Mouse (Mus musculus): ENCODE measurements around the gene Zap70. TPM values are rescaled to one million over a fixed set of nuclear protein-coding genes. Genes with fewer than 3 reads are reported as not detected.

The Zap70 gene
- polyA plus RNA-seq, 1 experiment from 2014 or later = 0.20 TPM

DNA sequence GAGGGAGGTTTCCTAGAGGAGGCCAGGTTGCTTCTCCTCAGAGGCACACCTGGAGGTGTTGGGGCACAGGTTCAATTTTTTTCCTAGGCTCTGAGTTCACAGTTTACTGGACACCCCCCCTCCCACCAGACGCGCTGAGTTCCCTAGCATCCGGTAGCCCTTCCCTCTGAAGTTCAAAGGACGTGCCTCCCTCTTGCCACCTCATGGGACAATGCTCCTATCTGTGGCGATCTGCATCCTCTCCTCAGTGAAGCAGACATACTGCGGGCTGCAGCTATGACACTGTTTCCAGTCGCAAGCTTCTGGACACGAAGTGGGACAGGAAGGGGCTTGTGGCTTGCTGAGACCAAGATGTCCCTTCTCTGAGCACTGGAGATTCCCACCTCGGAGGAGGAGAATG, 1.2 kb upstream of the Zap70 start:
- H3K4me2 ChIP-seq (ENCODE audit: low read length) = no peak overlapping the region
- no peaks in the 10 kb centered on the region for H3K27me3 ChIP-seq (ENCODE audit: control insufficient read depth, insufficient read depth, low read length)
- no peaks in the 10 kb centered on the region for H3K36me3 ChIP-seq (ENCODE audit: control insufficient read depth, insufficient read depth, low read length)
- H3K9ac ChIP-seq (ENCODE audit: low read length) = no peak overlapping the region
- ATAC-seq (ENCODE audit: insufficient number of reproducible peaks, insufficient read depth, low FRiP score, low read depth) = no peak
- H3K4me3 ChIP-seq (ENCODE audit: control insufficient read depth in 1 of 2, insufficient read depth in 1 of 2, low read depth in 1 of 2, low read length in 2 of 2) = no peak overlapping the region
- WGBS = 74% methylated on average over 9 of the region's 9 CpGs
- no peaks in the 10 kb centered on the region for H3K9me3 ChIP-seq (ENCODE audit: control insufficient read depth, low read length)
- no peaks in the 10 kb centered on the region for H3K4me1 ChIP-seq (ENCODE audit: control insufficient read depth in 2 of 2, insufficient read depth in 2 of 2, low read length in 2 of 2)
- no peak overlapping the region for H3K27ac ChIP-seq (replicated peaks in 1 of 2; ENCODE audit: control insufficient read depth in 1 of 2, insufficient read depth in 1 of 2, low read depth in 2 of 2, low read length in 2 of 2)

DNA sequence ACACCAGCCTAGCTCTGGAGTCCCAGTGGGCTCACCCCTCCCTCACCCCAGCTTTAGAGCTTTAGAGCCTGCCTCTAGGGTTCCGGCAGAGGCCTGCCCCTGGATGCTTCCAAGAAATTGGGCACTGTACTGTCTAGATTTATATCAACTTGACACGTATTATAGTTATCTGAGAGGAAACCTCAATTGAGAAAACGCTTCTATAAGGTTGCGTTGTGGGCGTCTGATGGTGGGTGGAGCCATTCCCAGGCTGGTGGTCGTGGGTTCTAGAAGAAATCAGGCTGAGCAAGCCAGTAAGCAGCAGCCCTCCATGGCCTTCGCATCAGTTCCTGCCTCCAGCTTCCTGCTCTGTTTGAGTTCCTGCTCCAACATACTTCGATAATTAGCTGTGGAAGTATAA, 537 bp upstream of the Zap70 start:
- Histone ChIP-seq H3K4me1 (ENCODE audit: control insufficient read depth in 2 of 2, insufficient read depth in 2 of 2, low read length in 2 of 2) (no peaks in the 10 kb centered on the region), H3K9ac (ENCODE audit: low read length) (no peak overlapping the region), H3K9me3 (ENCODE audit: control insufficient read depth, low read length) (no peaks in the 10 kb centered on the region), H3K27ac (replicated peaks in 1 of 2; ENCODE audit: control insufficient read depth in 1 of 2, insufficient read depth in 1 of 2, low read depth in 2 of 2, low read length in 2 of 2) (no peak overlapping the region), H3K27me3 (ENCODE audit: control insufficient read depth, insufficient read depth, low read length) (no peaks in the 10 kb centered on the region), H3K4me3 (ENCODE audit: control insufficient read depth in 1 of 2, insufficient read depth in 1 of 2, low read depth in 1 of 2, low read length in 2 of 2) (no peak overlapping the region), H3K36me3 (ENCODE audit: control insufficient read depth, insufficient read depth, low read length) (no peaks in the 10 kb centered on the region), H3K4me2 (ENCODE audit: low read length) (no peak overlapping the region)
- no peak for ATAC-seq (ENCODE audit: insufficient number of reproducible peaks, insufficient read depth, low FRiP score, low read depth)
- WGBS = 86% methylated on average over 8 of the region's 8 CpGs

DNA sequence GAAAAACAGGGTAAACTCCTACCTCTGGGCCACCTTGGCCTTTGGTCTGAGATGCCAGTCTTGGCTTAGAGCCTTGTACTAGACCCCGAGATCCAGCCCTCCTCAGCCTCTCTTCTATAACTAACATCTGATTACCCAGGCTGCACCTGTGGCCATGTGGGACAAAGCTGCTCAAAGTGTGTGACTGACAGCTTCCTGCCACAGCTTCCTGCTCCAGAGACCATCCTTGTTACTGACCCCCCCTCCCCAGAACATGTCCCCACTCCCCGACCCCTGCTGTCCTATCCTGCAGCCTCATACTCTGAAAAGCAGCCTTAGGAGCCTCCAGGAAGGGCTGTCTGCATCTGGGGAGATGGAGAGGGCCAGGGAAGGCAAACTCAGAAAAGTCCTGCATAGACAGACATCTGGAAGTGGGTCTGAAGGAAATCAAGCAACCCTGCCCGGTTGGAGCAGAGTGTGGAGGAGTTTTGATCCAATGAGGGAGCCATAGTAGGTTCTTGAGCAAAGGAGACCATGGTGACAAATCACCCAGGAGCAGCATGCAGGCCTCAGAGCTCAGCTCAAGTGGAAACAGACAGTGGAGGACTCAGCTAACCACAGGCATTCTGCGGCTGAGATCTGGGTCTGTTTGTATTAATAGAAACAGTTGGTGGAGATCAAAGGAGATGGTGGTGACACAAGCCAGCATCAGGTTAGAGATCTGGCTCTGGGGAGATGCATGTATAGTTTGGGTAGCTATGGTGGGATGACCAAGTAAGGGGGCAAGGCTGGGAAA, 5.0 kb downstream of the Zap70 start:
- Histone ChIP-seq H3K36me3 (ENCODE audit: control insufficient read depth, insufficient read depth, low read length) (no peaks in the 10 kb centered on the region), H3K27me3 (ENCODE audit: control insufficient read depth, insufficient read depth, low read length) (peaks cover 19% of the 10 kb centered on the region), H3K9me3 (ENCODE audit: control insufficient read depth, low read length) (no peaks in the 10 kb centered on the region), H3K4me3 (ENCODE audit: control insufficient read depth in 1 of 2, insufficient read depth in 1 of 2, low read depth in 1 of 2, low read length in 2 of 2) (no peak overlapping the region), H3K4me1 (ENCODE audit: control insufficient read depth in 2 of 2, insufficient read depth in 2 of 2, low read length in 2 of 2) (peaks cover 4% of the 10 kb centered on the region in 2 experiments; a peak in 3 of 4 replicates), H3K27ac (replicated peaks in 1 of 2; ENCODE audit: control insufficient read depth in 1 of 2, insufficient read depth in 1 of 2, low read depth in 2 of 2, low read length in 2 of 2) (no peak overlapping the region), H3K9ac (ENCODE audit: low read length) (no peak overlapping the region), H3K4me2 (ENCODE audit: low read length) (no peak overlapping the region)
- whole genome bisulfite sequencing = 44% methylated on average over 4 of the region's 4 CpGs
- no peak for ATAC-seq (ENCODE audit: insufficient number of reproducible peaks, insufficient read depth, low FRiP score, low read depth)

DNA sequence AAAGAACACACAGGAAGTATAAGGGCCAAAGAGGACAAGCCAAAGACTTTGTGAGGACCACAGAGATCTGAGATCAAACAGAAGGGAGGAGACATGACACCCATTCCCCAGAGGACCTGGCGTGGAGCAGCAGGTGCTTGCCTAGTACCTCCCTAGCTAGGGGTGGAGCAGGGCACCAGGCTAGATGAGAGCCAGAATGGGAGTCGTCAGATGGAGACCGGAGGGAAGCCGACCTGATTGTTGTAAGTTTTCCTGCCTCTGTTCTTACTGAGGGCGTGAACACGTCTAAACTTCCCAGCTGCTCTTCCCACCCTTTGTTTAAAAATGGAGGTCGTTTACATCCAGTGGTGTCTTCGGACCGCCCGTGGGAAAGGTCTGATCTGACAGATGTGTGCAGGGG, 5.7 kb downstream of the Zap70 start:
- H3K4me1 ChIP-seq (ENCODE audit: control insufficient read depth in 2 of 2, insufficient read depth in 2 of 2, low read length in 2 of 2) = peaks cover 4% of the 10 kb centered on the region in 2 experiments; a peak in 3 of 4 replicates
- H3K9ac ChIP-seq (ENCODE audit: low read length) = no peak overlapping the region
- no peaks in the 10 kb centered on the region for H3K9me3 ChIP-seq (ENCODE audit: control insufficient read depth, low read length)
- no peak overlapping the region for H3K27ac ChIP-seq (replicated peaks in 1 of 2; ENCODE audit: control insufficient read depth in 1 of 2, insufficient read depth in 1 of 2, low read depth in 2 of 2, low read length in 2 of 2)
- H3K36me3 ChIP-seq (ENCODE audit: control insufficient read depth, insufficient read depth, low read length) = no peaks in the 10 kb centered on the region
- 46% methylated on average over 10 of the region's 10 CpGs for WGBS
- no peak overlapping the region for H3K4me3 ChIP-seq (ENCODE audit: control insufficient read depth in 1 of 2, insufficient read depth in 1 of 2, low read depth in 1 of 2, low read length in 2 of 2)
- ATAC-seq (ENCODE audit: insufficient number of reproducible peaks, insufficient read depth, low FRiP score, low read depth) = no peak
- H3K4me2 ChIP-seq (ENCODE audit: low read length) = no peak overlapping the region
- peaks cover 20% of the 10 kb centered on the region for H3K27me3 ChIP-seq (ENCODE audit: control insufficient read depth, insufficient read depth, low read length)

DNA sequence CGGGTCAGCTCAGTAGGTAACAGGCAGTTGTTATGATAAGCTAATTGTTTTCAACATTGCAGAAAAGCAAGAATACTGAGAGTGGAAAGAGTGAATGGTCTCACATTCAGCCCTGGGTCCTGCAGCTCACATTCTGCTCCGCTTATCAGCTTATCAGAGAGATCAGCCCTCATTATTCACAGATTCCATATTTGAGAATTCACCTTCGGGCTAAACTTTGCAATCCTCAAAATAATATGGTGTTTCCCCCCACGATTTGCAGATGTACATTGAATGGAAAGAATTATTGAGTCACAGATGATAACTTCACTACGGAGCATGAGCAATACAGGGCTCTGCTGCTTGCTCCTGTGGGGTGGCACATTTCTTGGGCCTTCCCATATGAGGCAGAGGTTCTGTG, 7.2 kb downstream of the Zap70 start:
- Histone ChIP-seq H3K4me1 (ENCODE audit: control insufficient read depth in 2 of 2, insufficient read depth in 2 of 2, low read length in 2 of 2) (peaks cover 4% of the 10 kb centered on the region in 2 experiments; a peak in 3 of 4 replicates), H3K27ac (replicated peaks in 1 of 2; ENCODE audit: control insufficient read depth in 1 of 2, insufficient read depth in 1 of 2, low read depth in 2 of 2, low read length in 2 of 2) (no peak overlapping the region), H3K9me3 (ENCODE audit: control insufficient read depth, low read length) (no peaks in the 10 kb centered on the region), H3K36me3 (ENCODE audit: control insufficient read depth, insufficient read depth, low read length) (no peaks in the 10 kb centered on the region), H3K27me3 (ENCODE audit: control insufficient read depth, insufficient read depth, low read length) (peaks cover 20% of the 10 kb centered on the region), H3K9ac (ENCODE audit: low read length) (no peak overlapping the region), H3K4me3 (ENCODE audit: control insufficient read depth in 1 of 2, insufficient read depth in 1 of 2, low read depth in 1 of 2, low read length in 2 of 2) (no peak overlapping the region), H3K4me2 (ENCODE audit: low read length) (no peak overlapping the region)
- ATAC-seq (ENCODE audit: insufficient number of reproducible peaks, insufficient read depth, low FRiP score, low read depth) = no peak
- WGBS = 64% methylated on average over 5 of the region's 5 CpGs

DNA sequence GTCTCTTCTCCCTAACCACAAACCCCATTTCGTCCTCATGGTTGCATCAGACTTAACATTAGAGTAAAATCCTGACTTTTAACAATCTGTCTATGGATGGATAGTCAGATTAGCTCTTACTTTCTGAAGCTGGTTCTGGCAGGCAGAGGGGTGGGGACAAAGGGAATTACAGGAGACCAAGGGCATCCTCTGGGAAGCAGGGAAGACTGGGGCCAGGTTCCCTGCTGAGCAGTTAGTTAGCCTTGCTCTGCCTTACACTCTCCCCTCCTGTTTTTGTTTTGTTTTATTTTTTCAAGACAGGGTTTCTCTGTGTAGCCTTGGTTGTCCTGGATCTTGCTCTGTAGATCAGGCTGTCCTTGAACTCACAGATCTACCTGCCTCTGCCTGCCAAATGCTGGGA, 8.4 kb downstream of the Zap70 start:
- Histone ChIP-seq H3K4me2 (ENCODE audit: low read length) (no peak overlapping the region), H3K36me3 (ENCODE audit: control insufficient read depth, insufficient read depth, low read length) (no peaks in the 10 kb centered on the region), H3K27ac (replicated peaks in 1 of 2; ENCODE audit: control insufficient read depth in 1 of 2, insufficient read depth in 1 of 2, low read depth in 2 of 2, low read length in 2 of 2) (no peak overlapping the region), H3K4me3 (ENCODE audit: control insufficient read depth in 1 of 2, insufficient read depth in 1 of 2, low read depth in 1 of 2, low read length in 2 of 2) (no peak overlapping the region), H3K9me3 (ENCODE audit: control insufficient read depth, low read length) (no peaks in the 10 kb centered on the region), H3K27me3 (ENCODE audit: control insufficient read depth, insufficient read depth, low read length) (peaks cover 20% of the 10 kb centered on the region), H3K4me1 (ENCODE audit: control insufficient read depth in 2 of 2, insufficient read depth in 2 of 2, low read length in 2 of 2) (peaks cover 4% of the 10 kb centered on the region in 2 experiments; a peak in 3 of 4 replicates), H3K9ac (ENCODE audit: low read length) (no peak overlapping the region)
- ATAC-seq (ENCODE audit: insufficient number of reproducible peaks, insufficient read depth, low FRiP score, low read depth) = no peak
- 94% methylated on average over 1 of the region's 1 CpGs for WGBS

DNA sequence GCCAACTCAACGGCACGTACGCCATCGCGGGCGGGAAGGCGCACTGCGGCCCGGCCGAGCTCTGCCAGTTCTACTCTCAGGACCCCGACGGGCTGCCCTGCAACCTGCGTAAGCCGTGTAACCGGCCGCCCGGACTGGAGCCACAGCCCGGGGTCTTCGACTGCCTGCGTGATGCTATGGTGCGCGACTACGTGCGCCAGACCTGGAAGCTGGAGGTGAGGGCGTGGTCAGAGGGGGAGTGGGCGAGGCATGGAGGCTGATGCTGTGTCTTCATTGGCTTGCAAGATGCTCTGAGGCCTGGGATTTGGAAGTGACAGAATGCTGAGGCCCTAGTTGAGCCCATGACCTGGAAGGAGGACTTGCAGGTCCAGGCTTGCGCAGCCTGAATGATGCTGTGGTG, 9.4 kb downstream of the Zap70 start:
- no peaks in the 10 kb centered on the region for H3K9me3 ChIP-seq (ENCODE audit: control insufficient read depth, low read length)
- peak overlapping the region; percentile 38; the same call in 1 of the 2 replicates for H3K9ac ChIP-seq (ENCODE audit: low read length)
- H3K36me3 ChIP-seq (ENCODE audit: control insufficient read depth, insufficient read depth, low read length) = no peaks in the 10 kb centered on the region
- peaks cover 20% of the 10 kb centered on the region for H3K27me3 ChIP-seq (ENCODE audit: control insufficient read depth, insufficient read depth, low read length)
- H3K4me3 ChIP-seq (ENCODE audit: control insufficient read depth in 1 of 2, insufficient read depth in 1 of 2, low read depth in 1 of 2, low read length in 2 of 2) = peak overlapping the region; percentile 24 to 29; a peak in 3 of 4 replicates
- WGBS = 12% methylated on average over 27 of the region's 27 CpGs
- H3K4me2 ChIP-seq (ENCODE audit: low read length) = peak overlapping the region; percentile 62
- H3K4me1 ChIP-seq (ENCODE audit: control insufficient read depth in 2 of 2, insufficient read depth in 2 of 2, low read length in 2 of 2) = peaks cover 4% of the 10 kb centered on the region in 2 experiments; a peak in 3 of 4 replicates
- no peak for ATAC-seq (ENCODE audit: insufficient number of reproducible peaks, insufficient read depth, low FRiP score, low read depth)
- H3K27ac ChIP-seq (replicated peaks in 1 of 2; ENCODE audit: control insufficient read depth in 1 of 2, insufficient read depth in 1 of 2, low read depth in 2 of 2, low read length in 2 of 2) = no peak overlapping the region

All from heart, embryonic 14.5 days (tissue).